Mouse (Mus musculus) stomach, embryonic 15.5 days (tissue): ENCODE measurements around the gene Samd1. TPM values are rescaled to one million over a fixed set of nuclear protein-coding genes. Genes with fewer than 3 reads are reported as not detected.
A peak's percentile ranks its signal among the peaks of the same experiment; 100 is the strongest.

Experiments used
- ATAC-seq: fragments of 200-750 bp; cut with Nextera tagmentation; 2 replicates; pipeline ENCODE4 v1.8.0; 2017; ENCODE audit warnings: low read depth, moderate number of reproducible peaks, moderate TSS enrichment; ENCODE audit not compliant: insufficient read depth, low FRiP score
- H3K27ac ChIP-seq: fragments of 300-500 bp; sonication (generic); 2 replicates; pipeline ENCODE4 v1.5.1; 2015; ENCODE audit warnings: mild to moderate bottlenecking, inconsistent platforms
- H3K27me3 ChIP-seq: fragments of 300-500 bp; sonication (generic); replicated peaks from 2 replicates; pipeline ENCODE4 v1.6.1; 2015; ENCODE audit warnings: inconsistent platforms
- H3K36me3 ChIP-seq: fragments of 300-500 bp; sonication (generic); 2 replicates; pipeline ENCODE4 v1.6.1; 2015; ENCODE audit warnings: inconsistent platforms
- H3K4me1 ChIP-seq: fragments of 300-500 bp; sonication (generic); 2 replicates; pipeline ENCODE4 v1.6.1; 2015; ENCODE audit warnings: inconsistent platforms
- H3K4me2 ChIP-seq: fragments of 300-500 bp; sonication (generic); 2 replicates; pipeline ENCODE4 v1.6.1; 2015; ENCODE audit warnings: mild to moderate bottlenecking, inconsistent platforms
- H3K4me3 ChIP-seq: fragments of 300-500 bp; sonication (generic); replicated peaks from 2 replicates; pipeline ENCODE4 v1.5.1; 2015; ENCODE audit warnings: inconsistent platforms
- H3K9ac ChIP-seq: fragments of 300-500 bp; sonication (generic); 2 replicates; pipeline ENCODE4 v1.6.1; 2015; ENCODE audit warnings: inconsistent platforms
- H3K9me3 ChIP-seq: fragments of 300-500 bp; sonication (generic); 2 replicates; pipeline ENCODE4 v1.6.1; 2016; ENCODE audit warnings: inconsistent platforms
- WGBS: fragments of 180-500 bp; shearing (Covaris S2); methylation state at CpG from one replicate; pipeline ENCODE4 v1.1.7; 2015; 5-methylcytosine and 5-hydroxymethylcytosine counted together
- polyA plus RNA-seq: library from polyadenylated mRNA; unstranded; fragments of >200 nt; fragmentation: Nextera tagmentation; extraction: Ambion mirVana; gene quantifications from 2 replicates; pipeline ENCODE4 v1.2.1, GENCODE M21; 2015

Samd1 gene
- 8.9 and 9.9 TPM in 2 replicates for polyA plus RNA-seq

DNA sequence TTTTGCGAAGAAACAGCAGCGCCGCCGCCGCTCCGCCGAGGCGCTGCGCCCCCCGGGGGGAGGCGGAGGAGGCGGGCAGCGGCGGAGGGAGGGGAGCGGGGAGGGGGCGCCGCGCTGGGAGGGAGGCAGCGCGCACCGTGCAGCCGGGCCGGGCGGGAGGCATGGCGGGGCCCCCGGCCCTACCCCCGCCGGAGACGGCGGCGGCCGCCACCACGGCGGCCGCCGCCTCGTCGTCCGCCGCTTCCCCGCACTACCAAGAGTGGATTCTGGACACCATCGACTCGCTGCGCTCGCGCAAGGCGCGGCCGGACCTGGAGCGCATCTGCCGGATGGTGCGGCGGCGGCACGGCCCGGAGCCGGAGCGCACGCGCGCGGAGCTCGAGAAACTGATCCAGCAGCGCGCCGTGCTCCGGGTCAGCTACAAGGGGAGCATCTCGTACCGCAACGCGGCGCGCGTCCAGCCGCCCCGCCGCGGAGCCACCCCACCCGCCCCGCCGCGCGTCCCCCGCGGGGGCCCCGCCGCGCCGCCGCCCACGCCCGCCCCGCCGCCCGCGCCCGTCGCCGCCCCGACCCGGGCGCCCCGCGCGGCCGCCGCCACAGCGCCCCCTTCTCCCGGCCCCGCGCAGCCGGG is at the start of gene Samd1:
Samd1 (plus strand) TSS at position 162 of the 631 bp plus-strand sequence.
- Histone ChIP-seq H3K9me3 (no peaks in the 10 kb centered on the region), H3K9ac (peak within 1 kb of the TSS; percentile 82), H3K4me3 (peak within 1 kb of the TSS; percentile 84), H3K4me2 (peak within 1 kb of the TSS; percentile 91), H3K27me3 (no peaks in the 10 kb centered on the region), H3K4me1 (peaks cover 21% of the 10 kb centered on the region), H3K27ac (peak within 1 kb of the TSS; percentile 98), H3K36me3 (peaks cover 26% of the 10 kb centered on the region)
- ATAC-seq: no peak
- WGBS: under 1% methylated on average over 30 of the region's 112 CpGs

GRCm38 (mm10) chr8:83954749-83955105 is 42.7 kb upstream of the Samd1 start:
- H3K4me1 ChIP-seq: peaks cover 12% of the 10 kb centered on the region
- H3K36me3 ChIP-seq: no peaks in the 10 kb centered on the region
- H3K27me3 ChIP-seq: no peaks in the 10 kb centered on the region
- H3K4me2 ChIP-seq: peak overlapping the region; percentile 91
- no peak for ATAC-seq
- H3K4me3 ChIP-seq: peak overlapping the region; percentile 68
- no peaks in the 10 kb centered on the region for H3K9me3 ChIP-seq
- no peak overlapping the region for H3K9ac ChIP-seq
- WGBS: 1% methylated on average over 14 of the region's 14 CpGs
- H3K27ac ChIP-seq: no peak overlapping the region

DNA sequence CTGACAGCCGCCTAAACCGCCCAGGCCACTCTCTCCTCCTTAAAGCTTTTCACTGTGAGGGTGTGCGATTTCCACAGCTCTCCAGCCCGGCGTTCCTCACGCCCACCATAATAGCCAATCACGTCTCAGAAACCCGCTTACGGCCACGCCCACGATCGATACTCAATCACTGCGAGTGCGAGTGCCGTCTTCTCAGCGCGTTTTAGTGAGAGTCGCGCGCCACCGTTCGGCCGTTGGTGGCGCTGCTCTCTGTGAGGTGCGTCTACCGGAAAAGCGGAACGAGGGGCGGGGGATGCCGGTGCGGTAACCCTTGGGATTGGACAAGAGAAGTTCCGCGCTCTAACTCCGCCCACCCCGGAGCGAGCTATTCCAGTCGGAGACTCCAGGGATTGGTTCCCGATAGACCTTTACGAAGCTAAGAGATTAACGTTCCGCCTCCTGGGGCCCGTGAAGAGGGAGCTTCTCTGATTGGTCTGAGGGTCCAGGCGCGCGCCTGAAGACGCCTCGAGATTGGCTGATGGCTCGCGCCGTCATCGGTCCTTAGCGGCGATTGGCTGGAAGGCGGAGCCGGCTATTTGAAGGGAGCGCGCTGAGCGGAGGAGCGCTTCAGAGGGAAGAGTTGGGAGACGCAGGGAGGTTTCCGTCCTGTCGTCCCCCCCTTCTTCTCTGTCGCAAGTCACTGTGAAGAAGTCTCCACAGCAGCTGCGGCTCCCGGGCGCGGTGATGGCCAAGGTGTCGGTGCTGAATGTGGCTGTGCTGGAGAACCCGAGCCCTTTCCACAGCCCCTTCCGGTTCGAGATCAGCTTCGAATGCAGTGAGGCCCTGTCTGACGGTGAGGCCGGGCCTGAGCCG is 42.1 kb upstream of the Samd1 start, which contains the start of the genes Gm10644 and Asf1b:
Gm10644 (minus strand) TSS at position 100 of the 852 bp plus-strand sequence.
Asf1b (plus strand) TSS at position 402 of the 852 bp plus-strand sequence.
- under 1% methylated on average over 75 of the region's 75 CpGs for WGBS
- Histone ChIP-seq H3K27ac (no peak within 1 kb of the TSS), H3K27me3 (no peaks in the 10 kb centered on the region), H3K9ac (peak within 1 kb of the TSS; percentile 53; the same call in 1 of the 2 replicates), H3K4me2 (peak within 1 kb of the TSS; percentile 91), H3K4me3 (peak within 1 kb of the TSS; percentile 68), H3K4me1 (peaks cover 12% of the 10 kb centered on the region), H3K36me3 (no peaks in the 10 kb centered on the region), H3K9me3 (no peaks in the 10 kb centered on the region)
- peak; percentile 99 for ATAC-seq

DNA sequence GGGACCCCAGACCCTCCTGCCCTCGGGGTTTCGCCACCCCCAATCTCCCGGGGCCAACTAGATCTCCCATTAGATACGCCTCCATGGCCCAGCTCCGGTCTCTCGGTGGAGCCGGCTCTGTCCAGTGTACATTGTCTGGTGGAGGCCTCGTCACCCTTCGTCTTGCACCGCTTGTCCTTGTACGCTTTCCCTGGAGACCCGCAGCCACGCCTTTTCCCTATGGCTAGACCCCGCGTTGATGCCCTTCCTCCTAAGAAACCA is 41.6 kb upstream of the Samd1 start:
- Histone ChIP-seq H3K27ac (no peak overlapping the region), H3K9me3 (no peaks in the 10 kb centered on the region), H3K4me3 (peak overlapping the region; percentile 68), H3K4me2 (peak overlapping the region; percentile 91), H3K9ac (peak overlapping the region; percentile 53; the same call in 1 of the 2 replicates), H3K27me3 (no peaks in the 10 kb centered on the region), H3K36me3 (no peaks in the 10 kb centered on the region), H3K4me1 (peaks cover 12% of the 10 kb centered on the region)
- under 1% methylated on average over 15 of the region's 15 CpGs for WGBS
- no peak for ATAC-seq

GRCm38 (mm10) chr8:83956789-83957188 is 40.7 kb upstream of the Samd1 start:
- no peaks in the 10 kb centered on the region for H3K9me3 ChIP-seq
- H3K36me3 ChIP-seq: no peaks in the 10 kb centered on the region
- 36% methylated on average over 1 of the region's 1 CpGs for WGBS
- ATAC-seq: no peak
- peaks cover 12% of the 10 kb centered on the region for H3K4me1 ChIP-seq
- H3K9ac ChIP-seq: no peak overlapping the region
- no peak overlapping the region for H3K27ac ChIP-seq
- H3K4me3 ChIP-seq: peak overlapping the region; percentile 68
- no peaks in the 10 kb centered on the region for H3K27me3 ChIP-seq
- peak overlapping the region; percentile 91 for H3K4me2 ChIP-seq

DNA sequence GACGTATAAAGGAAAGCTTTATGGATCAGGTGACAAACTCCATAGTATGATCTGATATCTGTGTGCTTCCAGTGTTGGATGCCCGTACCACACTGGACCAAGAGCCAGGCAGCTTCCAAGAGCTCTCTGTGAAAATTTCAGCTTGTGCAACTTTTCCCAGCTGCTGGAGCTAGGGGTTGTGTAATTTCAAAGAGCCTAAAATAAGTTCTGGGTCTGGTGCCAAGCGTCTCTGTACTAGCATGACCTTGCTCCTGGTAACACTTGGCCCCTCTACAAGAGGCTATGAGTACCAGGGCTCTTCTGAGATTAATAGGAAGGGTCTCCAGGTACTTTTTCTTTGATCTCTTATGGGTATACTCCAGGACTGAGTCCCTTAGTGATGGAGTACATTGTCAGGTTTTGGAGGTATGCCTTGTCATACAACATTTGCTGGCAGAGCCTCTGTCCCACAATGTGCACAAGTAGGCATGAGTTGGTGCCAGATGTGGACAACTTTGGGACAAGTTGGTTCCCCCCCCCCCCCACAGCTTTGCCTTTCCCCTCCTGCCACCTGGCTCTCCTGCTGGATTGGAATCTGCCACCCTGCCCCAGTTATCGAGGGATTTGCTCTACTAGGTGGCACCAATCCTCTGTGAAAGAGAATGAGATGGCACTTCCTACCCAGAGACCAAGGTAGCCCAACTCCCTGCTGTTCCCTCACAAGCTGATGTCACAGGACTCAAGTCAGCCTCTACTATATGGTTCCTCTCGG is 33.3 kb upstream of the Samd1 start:
- Histone ChIP-seq H3K9ac (no peak overlapping the region), H3K4me2 (no peak overlapping the region), H3K9me3 (no peaks in the 10 kb centered on the region), H3K4me3 (no peak overlapping the region), H3K27me3 (no peaks in the 10 kb centered on the region), H3K4me1 (no peaks in the 10 kb centered on the region), H3K27ac (no peak overlapping the region), H3K36me3 (peaks cover 6% of the 10 kb centered on the region; the same call in 1 of the 2 replicates)
- ATAC-seq: no peak
- 86% methylated on average over 5 of the region's 5 CpGs for WGBS

DNA sequence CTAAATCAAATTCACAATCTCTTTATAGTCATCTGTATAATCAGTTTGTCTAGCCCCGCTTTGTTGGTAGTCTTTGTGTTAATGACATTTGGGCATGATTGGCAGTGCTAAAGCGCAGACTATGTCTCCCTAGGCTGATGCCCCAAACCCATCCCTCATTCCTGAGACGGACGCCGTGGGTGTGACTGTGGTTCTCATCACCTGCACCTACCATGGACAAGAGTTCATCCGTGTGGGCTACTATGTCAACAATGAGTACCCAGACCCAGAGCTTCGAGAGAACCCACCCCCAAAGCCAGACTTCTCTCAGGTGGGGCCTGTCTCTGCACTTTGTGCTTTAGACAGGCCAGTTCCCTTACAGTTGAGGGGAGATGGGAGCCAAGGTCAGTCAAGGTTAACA is 29.8 kb upstream of the Samd1 start:
- Histone ChIP-seq H3K36me3 (peaks cover 10% of the 10 kb centered on the region; the same call in 1 of the 2 replicates), H3K4me3 (no peak overlapping the region), H3K4me2 (no peak overlapping the region), H3K9ac (no peak overlapping the region), H3K9me3 (no peaks in the 10 kb centered on the region), H3K4me1 (peaks cover 6% of the 10 kb centered on the region; the same call in 1 of the 2 replicates), H3K27ac (no peak overlapping the region), H3K27me3 (no peaks in the 10 kb centered on the region)
- no peak for ATAC-seq
- WGBS: 88% methylated on average over 7 of the region's 7 CpGs

- no peaks in the 10 kb centered on the region for H3K9me3 ChIP-seq
- peaks cover 18% of the 10 kb centered on the region for H3K4me1 ChIP-seq
- H3K27ac ChIP-seq: no peak overlapping the region
- no peak for ATAC-seq
- no peaks in the 10 kb centered on the region for H3K27me3 ChIP-seq
- 83% methylated on average over 4 of the region's 4 CpGs for WGBS
- H3K4me3 ChIP-seq: no peak overlapping the region
- H3K9ac ChIP-seq: no peak overlapping the region
- peaks cover 10% of the 10 kb centered on the region; the same call in 1 of the 2 replicates for H3K36me3 ChIP-seq
- H3K4me2 ChIP-seq: no peak overlapping the region
Observed at GRCm38 (mm10) chr8:83971121-83971520, 26.4 kb upstream of the Samd1 start.

- H3K9ac ChIP-seq: peak overlapping the region; percentile 40; the same call in 1 of the 2 replicates
- 76% methylated on average over 6 of the region's 6 CpGs for WGBS
Observed at GRCm38 (mm10) chr8:83971661-83972060, 25.8 kb upstream of the Samd1 start.

DNA sequence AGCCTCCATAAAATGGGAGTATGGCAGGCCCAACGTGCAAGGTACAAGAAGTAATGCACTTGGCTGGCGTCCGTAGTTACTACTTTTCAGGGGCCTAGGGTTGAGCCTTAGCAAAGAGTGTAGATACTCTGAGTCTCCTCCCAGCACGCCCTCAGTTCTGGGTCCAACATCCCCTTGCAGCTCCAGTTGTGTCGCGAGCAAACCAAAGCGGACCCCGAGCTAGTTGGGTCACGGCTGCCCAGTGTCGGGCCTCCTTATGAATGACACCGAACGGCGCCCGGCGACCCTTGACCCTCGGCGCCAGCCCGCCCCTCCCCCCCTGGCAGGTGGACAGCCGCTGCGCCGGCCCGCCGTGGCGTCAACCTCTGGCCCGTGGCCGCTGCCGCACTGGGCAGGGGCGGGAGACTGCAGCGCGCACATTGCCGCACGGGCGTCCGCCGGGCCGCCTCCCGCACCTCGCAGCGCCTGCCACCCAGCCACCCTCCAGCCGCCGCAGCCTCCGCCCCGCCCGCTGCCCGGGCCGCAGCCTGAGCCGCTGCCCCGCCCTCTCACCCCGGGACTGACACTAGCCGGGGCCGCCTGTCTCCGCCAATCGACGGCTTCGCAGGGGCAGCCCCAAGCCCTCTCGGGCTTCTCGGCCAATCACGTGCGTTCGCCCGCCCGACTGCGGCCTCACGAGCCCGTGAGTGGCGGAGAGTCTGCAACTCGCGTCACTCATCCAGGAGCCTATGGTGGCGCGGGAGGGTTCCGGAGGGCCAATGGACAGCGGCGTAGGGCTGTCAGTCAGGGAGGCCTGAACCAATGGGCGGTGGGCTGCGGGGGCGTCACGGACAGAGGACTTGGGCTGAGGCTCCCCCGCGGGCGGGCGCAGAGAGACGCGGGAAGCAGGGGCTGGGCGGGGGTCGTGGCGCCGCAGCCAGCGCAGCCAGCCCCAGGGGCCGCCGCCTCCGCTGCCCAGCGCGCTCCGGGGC is 25.0 kb upstream of the Samd1 start, which contains the start of gene Prkaca:
Prkaca (plus strand) TSS at position 844 of the 971 bp plus-strand sequence.
- H3K27ac ChIP-seq: peak within 1 kb of the TSS; percentile 57
- no peaks in the 10 kb centered on the region for H3K27me3 ChIP-seq
- no peaks in the 10 kb centered on the region for H3K9me3 ChIP-seq
- H3K9ac ChIP-seq: peak within 1 kb of the TSS; percentile 86
- peak; percentile 100 for ATAC-seq
- peaks cover 30% of the 10 kb centered on the region for H3K4me1 ChIP-seq
- H3K36me3 ChIP-seq: peaks cover 10% of the 10 kb centered on the region; the same call in 1 of the 2 replicates
- H3K4me2 ChIP-seq: peak within 1 kb of the TSS; percentile 94
- WGBS: under 1% methylated on average over 60 of the region's 94 CpGs
- H3K4me3 ChIP-seq: peak within 1 kb of the TSS; percentile 80

More at GRCm38 (mm10) chr8:83971661-83972060, 25.8 kb upstream of the Samd1 start:
- H3K27me3 ChIP-seq: no peaks in the 10 kb centered on the region
- H3K27ac ChIP-seq: 0 out of 2 replicates have a peak overlapping the region, but pooled peaks have one; percentile 57
- peak overlapping the region; percentile 80; the same call in 1 of the 2 replicates for H3K4me3 ChIP-seq
- no peak for ATAC-seq
- peaks cover 23% of the 10 kb centered on the region for H3K4me1 ChIP-seq
- H3K9me3 ChIP-seq: no peaks in the 10 kb centered on the region
- H3K36me3 ChIP-seq: peaks cover 10% of the 10 kb centered on the region; the same call in 1 of the 2 replicates
- H3K4me2 ChIP-seq: peak overlapping the region; percentile 81
